Mouse (Mus musculus) thymus, adult 2 months (tissue): ENCODE results near the gene Arhgef33.

Source experiments
- CTCF ChIP-seq: fragments of 200-500 bp; IDR thresholded peaks from 2 replicates; pipeline ENCODE4 v1.5.1; 2012; ENCODE audit warnings: mild to moderate bottlenecking, control low read depth, low read length, moderate library complexity, borderline replicate concordance; ENCODE audit not compliant: control insufficient read depth, poor library complexity, insufficient read depth; ENCODE audit errors: extremely low read depth
- POLR2A ChIP-seq: fragments of 200-500 bp; IDR thresholded peaks from 2 replicates; pipeline ENCODE4 v1.6.1; 2012; ENCODE audit warnings: mild to moderate bottlenecking, low read length, control low read depth, moderate library complexity; ENCODE audit not compliant: control insufficient read depth, poor library complexity, insufficient read depth; ENCODE audit errors: extremely low read depth

GRCm38 (mm10) chr17:80445433-80445832 lies 138.2 kb downstream of the Arhgef33 start:
- TF ChIP-seq POLR2A, result no peak
- no peak for TF ChIP-seq CTCF
